Mouse (Mus musculus) ES-E14 (cell line): ENCODE measurements at regions not wholly inside any gene's neighbourhood (a gene's known extent, or its start where the extent isn't known, plus 50 kb on each side); places are given as distances from the start of the nearest gene placed in this dataset.

Source experiments
- CHD2 ChIP-seq: IDR thresholded peaks from 2 replicates; pipeline ENCODE4 v1.6.1; 2014; ENCODE audit warnings: mild to moderate bottlenecking, low read depth, low read length, inconsistent platforms
- MAFK ChIP-seq: IDR thresholded peaks from 2 replicates; pipeline ENCODE4 v1.6.1; 2014; ENCODE audit warnings: mild to moderate bottlenecking, low read depth, low read length, inconsistent platforms; ENCODE audit not compliant: insufficient read depth
- ZNF384 ChIP-seq: IDR thresholded peaks from 2 replicates; pipeline ENCODE4 v1.6.1; 2012; ENCODE audit warnings: low read depth, low read length, inconsistent platforms

GRCm38 (mm10) chr15:94090644-94091043, 374.6 kb downstream of the Adamts20 start:
- TF ChIP-seq ZNF384 (no peak), CHD2 (no peak), MAFK (no peak)
